Mouse (Mus musculus) heart, embryonic 14.5 days (tissue): ENCODE results near the gene Dvl2. TPM values are rescaled to one million over a fixed set of nuclear protein-coding genes. Genes with fewer than 3 reads are reported as not detected.

ENCODE experiments used
- ATAC-seq: fragments of 200-750 bp; cut with Nextera tagmentation; 2 replicates; pipeline ENCODE4 v1.8.0; 2017; ENCODE audit warnings: low read depth, moderate TSS enrichment; ENCODE audit not compliant: insufficient number of reproducible peaks, insufficient read depth, low FRiP score
- H3K27ac ChIP-seq, 2 experiments: fragments of 200-500 bp in 1 of 2; fragments of 300-500 bp in 1 of 2; sonication (generic) in 1 of 2; replicated peaks in 1 of 2; 2 replicates each; pipeline ENCODE4 v1.5.1; 2012 to 2014; ENCODE audit warnings: low read depth in 2 of 2, low read length in 2 of 2, control low read depth in 1 of 2, mild to moderate bottlenecking in 1 of 2, mixed read lengths in 1 of 2; ENCODE audit not compliant: control insufficient read depth in 1 of 2, insufficient read depth in 1 of 2
- H3K27me3 ChIP-seq: fragments of 300-500 bp; sonication (generic); 2 replicates; pipeline ENCODE4 v1.6.1; 2014; ENCODE audit warnings: mild to moderate bottlenecking, low read length, control low read depth; ENCODE audit not compliant: control insufficient read depth, insufficient read depth
- H3K36me3 ChIP-seq: fragments of 300-500 bp; sonication (generic); 2 replicates; pipeline ENCODE4 v1.6.1; 2014; ENCODE audit warnings: mild to moderate bottlenecking, control low read depth, low read length, mixed read lengths; ENCODE audit not compliant: control insufficient read depth, insufficient read depth
- H3K4me1 ChIP-seq, 2 experiments: fragments of 200-500 bp in 1 of 2; fragments of 300-500 bp in 1 of 2; sonication (generic) in 1 of 2; 2 replicates each; pipeline ENCODE4 v1.6.1; 2012 to 2014; ENCODE audit warnings: low read length in 2 of 2, control low read depth in 1 of 2, mixed read lengths in 1 of 2; ENCODE audit not compliant: control insufficient read depth in 2 of 2, insufficient read depth in 2 of 2
- H3K4me2 ChIP-seq: fragments of 300-500 bp; sonication (generic); 2 replicates; pipeline ENCODE4 v1.6.1; 2014; ENCODE audit warnings: mild to moderate bottlenecking, low read length
- H3K4me3 ChIP-seq, 2 experiments: fragments of 200-500 bp in 1 of 2; fragments of 300-500 bp in 1 of 2; sonication (generic) in 1 of 2; 2 replicates each; pipeline ENCODE4 v1.5.1; 2012 to 2014; ENCODE audit warnings: low read length in 2 of 2, mild to moderate bottlenecking in 2 of 2, control low read depth in 1 of 2, low read depth in 1 of 2, moderate library complexity in 1 of 2; ENCODE audit not compliant: control insufficient read depth in 1 of 2, insufficient read depth in 1 of 2
- H3K9ac ChIP-seq: fragments of 300-500 bp; sonication (generic); 2 replicates; pipeline ENCODE4 v1.6.1; 2014; ENCODE audit warnings: mild to moderate bottlenecking, low read length
- H3K9me3 ChIP-seq: fragments of 300-500 bp; sonication (generic); 2 replicates; pipeline ENCODE4 v1.6.1; 2016; ENCODE audit warnings: low read length, control low read depth; ENCODE audit not compliant: control insufficient read depth
- WGBS: fragments of 180-500 bp; shearing (Covaris S2); extraction: QIAGEN DNeasy Blood & Tissue Kit; methylation state at CpG from one replicate; pipeline ENCODE4 v1.1.7; 2014; 5-methylcytosine and 5-hydroxymethylcytosine counted together
- polyA plus RNA-seq: library from polyadenylated mRNA; unstranded; fragments of >200 nt; fragmentation: Nextera tagmentation; extraction: Ambion mirVana; gene quantifications from 2 replicates; pipeline ENCODE4 v1.2.1, GENCODE M21; 2014

Gene Dvl2
- polyA plus RNA-seq, 1 experiment from 2014 or later: 16.6 TPM

GRCm38 (mm10) chr11:69961841-69962240, 38.6 kb upstream of the Dvl2 start:
- H3K36me3 ChIP-seq: no peaks in the 10 kb centered on the region
- no peak overlapping the region for H3K9ac ChIP-seq
- no peak overlapping the region for H3K4me2 ChIP-seq
- 38% methylated on average over 5 of the region's 5 CpGs for WGBS
- H3K4me3 ChIP-seq: no peak overlapping the region
- peaks cover 61% of the 10 kb centered on the region for H3K27me3 ChIP-seq
- no peak for ATAC-seq
- H3K9me3 ChIP-seq: no peaks in the 10 kb centered on the region
- no peak overlapping the region for H3K27ac ChIP-seq
- peaks cover 2 to 12% of the 10 kb centered on the region in 2 experiments; a peak in 3 of 4 replicates for H3K4me1 ChIP-seq

GRCm38 (mm10) chr11:69964650-69965270, 35.6 kb upstream of the Dvl2 start, which contains the start of gene Cldn7:
Gene Cldn7, plus strand, starts transcription at chr11:69964779.
- Histone ChIP-seq H3K4me3 (peak within 1 kb of the TSS in 1 of 2 experiments; percentile 44; a peak in 2 of 4 replicates), H3K27me3 (peaks cover 63% of the 10 kb centered on the region), H3K36me3 (peaks cover 18% of the 10 kb centered on the region), H3K9me3 (no peaks in the 10 kb centered on the region), H3K9ac (0 out of 2 replicates have a peak within 1 kb of the TSS, but pooled peaks have one; percentile 1), H3K4me2 (peak within 1 kb of the TSS; percentile 84), H3K27ac (no peak within 1 kb of the TSS), H3K4me1 (peaks cover 4 to 14% of the 10 kb centered on the region in 2 experiments; a peak in 3 of 4 replicates)
- WGBS: 9% methylated on average over 24 of the region's 24 CpGs
- no peak for ATAC-seq

GRCm38 (mm10) chr11:69965271-69966005, 35.0 kb upstream of the Dvl2 start:
- H3K9me3 ChIP-seq: no peaks in the 10 kb centered on the region
- H3K27me3 ChIP-seq: peaks cover 63% of the 10 kb centered on the region
- peaks cover 4 to 14% of the 10 kb centered on the region in 2 experiments; a peak in 3 of 4 replicates for H3K4me1 ChIP-seq
- H3K27ac ChIP-seq: no peak overlapping the region
- H3K4me2 ChIP-seq: peak overlapping the region; percentile 84
- H3K36me3 ChIP-seq: peaks cover 25% of the 10 kb centered on the region
- ATAC-seq: no peak
- H3K4me3 ChIP-seq: peak overlapping the region in 1 of 2 experiments; percentile 44; a peak in 2 of 4 replicates
- 0 out of 2 replicates have a peak overlapping the region, but pooled peaks have one; percentile 1 for H3K9ac ChIP-seq
- 4% methylated on average over 46 of the region's 49 CpGs for WGBS

- no peaks in the 10 kb centered on the region for H3K9me3 ChIP-seq
- H3K36me3 ChIP-seq: peaks cover 27% of the 10 kb centered on the region
- H3K27ac ChIP-seq: no peak overlapping the region
- H3K4me2 ChIP-seq: peak overlapping the region; percentile 84
- peaks cover 55% of the 10 kb centered on the region for H3K27me3 ChIP-seq
- H3K9ac ChIP-seq: peak overlapping the region; percentile 66
- H3K4me3 ChIP-seq: peak overlapping the region; percentile 30 to 44
- H3K4me1 ChIP-seq: peaks cover 4 to 14% of the 10 kb centered on the region in 2 experiments; a peak in 3 of 4 replicates
- WGBS: 2% methylated on average over 58 of the region's 59 CpGs
- ATAC-seq: peak; percentile 58; the same call in 1 of the 2 replicates
Observed at GRCm38 (mm10) chr11:69966006-69966859, 34.2 kb upstream of the Dvl2 start.

GRCm38 (mm10) chr11:69966860-69967517, 33.4 kb upstream of the Dvl2 start:
- Histone ChIP-seq H3K36me3 (peaks cover 34% of the 10 kb centered on the region), H3K9me3 (no peaks in the 10 kb centered on the region), H3K4me3 (peak overlapping the region; percentile 30 to 44; a peak in 3 of 4 replicates), H3K27ac (no peak overlapping the region), H3K4me2 (peak overlapping the region; percentile 84), H3K4me1 (peaks cover 4 to 14% of the 10 kb centered on the region in 2 experiments; a peak in 3 of 4 replicates), H3K27me3 (peaks cover 49% of the 10 kb centered on the region), H3K9ac (peak overlapping the region; percentile 66)
- WGBS: 34% methylated on average over 17 of the region's 17 CpGs
- no peak for ATAC-seq

- no peak overlapping the region for H3K27ac ChIP-seq
- H3K9ac ChIP-seq: no peak overlapping the region
- peaks cover 4 to 14% of the 10 kb centered on the region in 2 experiments; a peak in 3 of 4 replicates for H3K4me1 ChIP-seq
- H3K9me3 ChIP-seq: no peaks in the 10 kb centered on the region
- WGBS: 72% methylated on average over 4 of the region's 4 CpGs
- peaks cover 52% of the 10 kb centered on the region for H3K36me3 ChIP-seq
- H3K4me2 ChIP-seq: no peak overlapping the region
- no peak for ATAC-seq
- peaks cover 33% of the 10 kb centered on the region for H3K27me3 ChIP-seq
- H3K4me3 ChIP-seq: no peak overlapping the region
Observed at GRCm38 (mm10) chr11:69968793-69969192, 31.6 kb upstream of the Dvl2 start.
